Mouse (Mus musculus): ENCODE data around the gene Cebpz.

DNA sequence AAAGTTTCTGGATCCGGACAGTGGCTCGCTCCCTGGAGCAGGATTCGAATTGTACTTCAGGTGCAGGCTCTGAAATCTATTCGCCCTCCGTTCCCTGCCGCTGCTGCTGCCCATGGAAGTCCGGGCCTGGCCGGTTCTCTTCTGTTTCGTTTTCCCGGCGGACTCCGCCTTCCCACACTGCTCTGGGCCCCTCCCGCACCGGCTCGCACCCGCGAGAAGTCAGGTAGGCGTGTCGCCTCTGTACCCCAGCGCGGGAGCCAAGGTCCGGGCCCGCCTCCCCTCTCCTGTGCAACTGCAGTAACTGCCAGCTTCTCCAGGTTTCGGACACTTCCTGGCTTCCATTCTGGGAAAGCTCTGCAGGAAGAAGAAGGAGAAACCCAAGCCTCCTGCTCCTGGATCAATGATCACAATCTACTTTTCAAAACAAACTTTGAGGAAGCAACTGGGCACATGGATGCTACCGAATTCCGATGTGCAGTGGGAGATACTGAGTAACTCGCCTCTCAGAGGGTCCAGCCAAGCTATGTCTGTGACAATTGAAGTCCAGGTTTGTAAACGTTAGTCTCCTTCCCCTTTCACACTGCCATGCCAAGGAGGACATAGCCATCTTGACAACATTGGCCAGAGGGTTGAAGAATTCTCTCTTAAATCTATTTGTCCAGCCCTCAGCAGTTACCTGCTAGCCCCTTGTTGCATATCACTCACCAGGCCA lies 54.3 kb downstream of the Cebpz start, which contains the start of gene Eif2ak2:
- TF ChIP-seq CTCF (conservative IDR thresholded peaks at IDR 0.05; ENCODE audit: low read length) (no peak), POU5F1 (IDR thresholded peaks at IDR 0.05; ENCODE audit: borderline replicate concordance, low read length) (no peak)
